Mouse (Mus musculus): ENCODE results near the gene H2-D1. TPM values are rescaled to one million over a fixed set of nuclear protein-coding genes. Genes with fewer than 3 reads are reported as not detected.

Gene H2-D1
- total RNA-seq, 2 experiments from 2014 or later: 20.3 to 25.3 TPM

DNA sequence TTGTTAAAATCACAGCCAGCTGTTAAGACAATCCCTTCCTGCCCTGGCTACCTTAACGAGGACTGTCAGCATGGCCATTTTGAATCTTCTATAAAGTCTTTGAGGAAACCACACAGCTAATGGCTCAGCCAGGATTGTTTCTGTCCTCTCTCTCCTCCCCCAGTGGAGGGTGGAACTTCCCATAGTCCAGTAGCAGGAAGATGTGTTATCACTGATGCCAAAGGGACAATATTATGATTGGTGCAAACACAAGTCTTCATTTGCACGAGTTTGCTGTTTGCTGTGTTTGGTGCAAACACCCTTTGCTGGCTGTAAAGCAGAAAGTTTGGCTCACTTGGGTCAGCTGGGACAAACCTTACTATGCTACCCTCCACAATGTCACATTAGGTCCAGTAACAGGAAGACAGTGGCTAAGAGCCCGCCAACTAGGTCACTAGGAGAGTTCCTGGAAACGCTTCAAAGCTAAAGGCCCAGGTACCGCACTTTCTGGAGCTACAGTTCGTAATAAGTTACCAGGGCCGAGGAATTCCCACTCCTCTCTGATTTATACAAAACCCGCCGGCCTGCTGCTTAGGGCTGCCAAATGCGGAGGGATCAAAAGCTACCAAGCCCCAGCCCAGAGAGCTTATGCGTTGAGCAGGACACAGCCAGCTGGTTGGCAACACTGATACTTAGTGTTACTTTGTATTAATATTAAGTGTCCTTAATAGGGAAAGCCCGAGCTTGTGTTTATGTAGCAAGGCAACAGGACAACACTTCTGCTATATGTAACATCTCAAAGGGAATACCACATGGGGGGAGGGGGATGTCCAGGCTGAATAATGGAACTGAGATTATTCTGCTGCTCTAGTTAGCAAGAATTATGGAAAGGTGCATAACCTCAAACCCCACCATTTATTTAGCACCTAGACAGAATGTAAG, 21.9 kb upstream of the H2-D1 start:
- no peak for DNase-seq (ENCODE audit: extremely low spot score in 1 of 2, low spot score in 2 of 2)
- intact Hi-C loops (cut with DNase I): loop anchor here (5.0 to 10.0 kb wide), 3 partner anchors 403 to 616 kb away; partner anchors contain the start of genes Ddr1, Dxo, Ppt2 and Prrt1
- peak overlapping the region; percentile 77 for H3K4me3 ChIP-seq
- H3K27ac ChIP-seq: peak overlapping the region; percentile 100
- TF ChIP-seq CTCF (IDR thresholded peaks at IDR 0.05): no peak

DNA sequence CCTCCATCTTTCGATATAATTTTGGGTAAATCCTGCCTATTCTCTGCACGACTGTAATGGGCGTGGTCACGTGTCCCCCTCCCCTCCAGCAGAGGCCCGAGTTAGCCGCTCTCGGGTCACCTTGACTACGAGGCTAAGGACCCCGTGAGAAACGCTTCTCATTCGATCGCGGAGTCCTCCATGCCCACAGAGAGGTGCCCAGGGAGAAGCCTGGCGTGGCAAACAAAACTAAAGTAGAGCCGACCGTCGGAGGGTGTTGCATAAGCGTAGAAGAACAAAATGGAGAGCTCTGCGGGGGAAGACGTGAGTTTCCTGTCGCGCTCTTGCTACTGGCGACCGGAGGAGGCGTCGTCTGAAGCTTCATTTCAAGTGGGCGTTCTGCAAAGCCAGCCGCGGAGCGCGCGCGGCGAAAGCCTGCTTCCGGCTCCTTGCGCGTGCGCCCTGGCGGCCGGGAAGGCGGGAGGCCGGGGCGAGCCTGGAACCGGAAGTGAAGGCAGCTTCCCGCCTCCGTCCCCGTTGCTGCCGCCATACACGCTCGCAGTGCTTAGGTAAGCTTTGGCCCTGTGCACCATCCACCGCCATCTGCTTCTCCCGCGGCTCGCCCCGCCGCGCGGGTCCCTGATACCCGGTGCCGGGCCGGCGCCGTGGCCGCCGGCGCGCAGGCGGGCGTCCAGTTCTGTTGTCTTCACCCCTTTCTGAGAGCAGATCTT, 21.1 kb upstream of the H2-D1 start, which contains the start of gene Ddx39b:
Gene Ddx39b (plus strand): TSS at position 442 of the 710 bp plus-strand sequence.
- Histone ChIP-seq H3K4me3 (peak within 1 kb of the TSS; percentile 77), H3K27ac (peak within 1 kb of the TSS; percentile 100)
- peak; percentile 21 for TF ChIP-seq CTCF (IDR thresholded peaks at IDR 0.05)
- intact Hi-C loops (cut with DNase I): loop anchor here (5.0 to 10.0 kb wide), 3 partner anchors 404 to 617 kb away; partner anchors contain the start of genes Ddr1, Dxo, Ppt2 and Prrt1
- DNase-seq (ENCODE audit: extremely low spot score in 1 of 2, low spot score in 2 of 2): peak; percentile 96 to 97

GRCm38 (mm10) chr17:35242015-35242941, 20.3 kb upstream of the H2-D1 start:
- peak overlapping the region; percentile 100 for H3K27ac ChIP-seq
- TF ChIP-seq CTCF (IDR thresholded peaks at IDR 0.05): no peak; the same call in none of the 2 replicates
- peak overlapping the region; percentile 77 for H3K4me3 ChIP-seq
- peak; percentile 70 to 76 for DNase-seq (ENCODE audit: extremely low spot score in 1 of 2, low spot score in 2 of 2)
- intact Hi-C loops (cut with DNase I): loop anchor here (5.0 to 10.0 kb wide), 3 partner anchors 405 to 617 kb away; partner anchors contain the start of genes Ddr1, Dxo, Ppt2 and Prrt1

- intact Hi-C loops (cut with DNase I): loop anchor here (5.0 to 10.0 kb wide), 3 partner anchors 406 to 618 kb away; partner anchors contain the start of genes Ddr1, Dxo, Ppt2 and Prrt1
- TF ChIP-seq CTCF (IDR thresholded peaks at IDR 0.05): no peak; the same call in 1 of the 2 replicates
- peak overlapping the region; percentile 77 for H3K4me3 ChIP-seq
- H3K27ac ChIP-seq: peak overlapping the region; percentile 100
- peak in 1 of 2 experiments; percentile 62 for DNase-seq (ENCODE audit: extremely low spot score in 1 of 2, low spot score in 2 of 2)
These were observed 19.4 kb upstream of the H2-D1 start for GRCm38 (mm10) chr17:35243086-35243485.

DNA sequence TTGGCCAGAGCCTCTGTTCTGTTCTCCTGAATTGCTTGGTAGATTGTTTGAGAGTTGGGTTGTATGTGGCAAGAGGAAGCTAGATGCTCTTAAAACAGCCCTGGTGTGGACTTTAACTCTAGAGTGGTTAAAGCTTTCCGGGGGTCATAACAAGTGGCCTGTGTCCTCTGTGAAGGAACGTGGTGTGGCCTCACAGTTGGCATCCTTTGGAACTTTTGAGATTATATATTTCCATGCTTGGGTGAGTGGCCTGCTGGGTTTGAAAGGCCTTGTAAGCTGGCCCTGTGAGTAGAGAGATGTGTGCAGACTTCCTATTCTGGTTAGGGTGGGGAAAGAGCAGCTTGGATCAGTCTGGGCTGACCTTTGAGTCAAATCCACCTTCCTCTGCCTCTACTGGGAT, 17.5 kb upstream of the H2-D1 start:
- intact Hi-C loops (cut with DNase I): loop anchor here (5.0 to 10.0 kb wide), 3 partner anchors 408 to 620 kb away; partner anchors contain the start of genes Ddr1, Dxo, Ppt2 and Prrt1
- no peak for TF ChIP-seq CTCF (IDR thresholded peaks at IDR 0.05)
- DNase-seq (ENCODE audit: extremely low spot score in 1 of 2, low spot score in 2 of 2): no peak
- Histone ChIP-seq H3K4me3 (no peak overlapping the region), H3K27ac (no peak overlapping the region)

DNA sequence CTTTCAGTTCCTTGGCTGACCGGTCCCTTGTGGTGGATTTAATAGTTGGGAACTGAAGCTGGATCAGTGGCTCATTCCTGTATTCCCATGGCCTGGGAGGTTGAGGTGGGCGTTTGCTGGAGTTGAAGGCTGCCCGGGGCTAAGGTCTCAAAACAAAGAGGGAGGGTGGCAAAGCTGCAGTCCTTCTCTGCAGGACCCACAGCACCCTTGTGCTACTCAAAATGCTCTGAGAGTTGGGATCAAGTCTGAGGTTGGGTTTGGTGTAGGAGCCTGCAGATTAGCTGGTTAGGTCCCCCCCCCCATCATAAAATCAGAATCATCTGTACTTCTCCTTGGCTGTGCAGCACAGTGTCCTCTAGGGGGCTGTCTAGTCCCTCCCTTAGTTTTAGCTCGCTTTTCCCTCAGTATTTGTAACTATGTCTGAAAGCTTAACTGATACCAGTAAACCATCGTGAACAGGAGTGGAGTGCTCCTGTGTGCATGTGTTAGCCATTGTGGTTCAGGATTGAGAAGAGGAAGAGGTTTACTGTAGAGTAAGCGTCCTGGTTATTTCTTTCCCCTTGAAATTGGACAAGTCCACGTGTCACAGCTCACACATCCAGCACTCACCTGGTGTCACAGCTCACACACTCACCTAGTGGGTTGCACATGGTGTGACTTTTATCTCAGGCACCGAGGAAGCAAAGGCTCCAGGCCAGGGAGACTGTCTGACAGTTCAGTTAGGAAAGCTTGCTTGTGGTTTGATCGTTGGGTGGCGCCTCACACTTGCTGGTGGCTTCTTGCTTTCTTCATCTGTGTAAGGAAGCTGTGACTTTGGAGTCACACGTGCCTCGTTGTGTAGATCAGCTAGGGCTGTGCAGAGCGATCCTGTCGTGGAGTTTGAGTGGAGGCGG, 16.6 kb upstream of the H2-D1 start:
- no peak for DNase-seq (ENCODE audit: extremely low spot score in 1 of 2, low spot score in 2 of 2)
- Histone ChIP-seq H3K27ac (no peak overlapping the region), H3K4me3 (no peak overlapping the region)
- TF ChIP-seq CTCF (IDR thresholded peaks at IDR 0.05): peak; percentile 63
- intact Hi-C loops (cut with DNase I): loop anchor here (10.0 kb wide), 1 partner anchor 621 kb away; the partner anchor contains the start of genes Ppt2 and Prrt1

DNA sequence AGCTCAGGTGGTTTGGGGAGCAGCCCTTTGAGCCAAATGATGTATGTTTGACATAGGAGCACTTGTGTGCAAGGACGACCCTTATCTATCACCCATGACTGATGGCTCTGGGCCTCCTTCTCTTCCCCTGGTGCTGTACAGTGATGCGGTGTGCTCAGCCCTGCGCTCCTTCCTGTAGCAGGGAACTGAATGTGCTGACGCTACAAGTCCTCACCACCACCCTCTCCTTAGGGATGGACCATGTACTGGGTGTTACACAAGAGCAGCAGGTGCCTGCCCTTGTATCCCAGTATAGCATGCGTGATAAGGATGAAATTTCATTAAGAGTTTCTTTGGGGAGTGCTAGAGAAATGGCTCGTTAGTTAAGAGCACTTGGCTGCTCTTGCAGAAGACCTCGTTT, 15.4 kb upstream of the H2-D1 start:
- H3K27ac ChIP-seq: no peak overlapping the region
- intact Hi-C loops (cut with DNase I): loop anchor here (10.0 kb wide), 1 partner anchor 622 kb away; the partner anchor contains the start of genes Ppt2 and Prrt1
- TF ChIP-seq CTCF (IDR thresholded peaks at IDR 0.05): no peak
- DNase-seq (ENCODE audit: extremely low spot score in 1 of 2, low spot score in 2 of 2): no peak
- no peak overlapping the region for H3K4me3 ChIP-seq

DNA sequence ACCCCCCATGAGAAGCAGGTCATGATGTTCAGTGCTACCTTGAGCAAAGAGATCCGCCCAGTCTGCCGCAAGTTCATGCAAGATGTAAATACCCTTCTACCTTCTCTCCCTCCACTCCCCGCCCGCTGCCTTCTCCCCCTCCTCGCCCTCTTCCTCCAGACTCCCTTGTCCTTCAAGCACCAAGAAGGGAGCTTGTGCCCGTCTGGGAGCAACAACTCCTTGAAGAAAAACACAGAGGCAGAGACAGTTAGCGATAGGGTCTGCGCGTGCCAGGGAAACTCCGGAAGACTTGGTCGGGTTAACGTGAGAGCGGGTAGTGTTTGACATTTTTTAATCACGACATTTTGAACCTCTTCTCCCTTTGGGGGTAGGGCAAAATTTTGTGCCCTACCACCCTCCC, 13.5 kb upstream of the H2-D1 start:
- H3K4me3 ChIP-seq: no peak overlapping the region
- intact Hi-C loops (cut with DNase I): loop anchor here (10.0 kb wide), 1 partner anchor 624 kb away; the partner anchor contains the start of genes Ppt2 and Prrt1
- no peak for DNase-seq (ENCODE audit: extremely low spot score in 1 of 2, low spot score in 2 of 2)
- H3K27ac ChIP-seq: no peak overlapping the region
- no peak for TF ChIP-seq CTCF (IDR thresholded peaks at IDR 0.05)

GRCm38 (mm10) chr17:35249451-35250197, 12.9 kb upstream of the H2-D1 start:
- no peak overlapping the region for H3K4me3 ChIP-seq
- intact Hi-C loops (cut with DNase I): loop anchor here (10.0 kb wide), 1 partner anchor 625 kb away; the partner anchor contains the start of genes Ppt2 and Prrt1
- DNase-seq (ENCODE audit: extremely low spot score in 1 of 2, low spot score in 2 of 2): no peak
- no peak overlapping the region for H3K27ac ChIP-seq
- TF ChIP-seq CTCF (IDR thresholded peaks at IDR 0.05): no peak

Data from left cerebral cortex, adult 2 months (tissue).